Mouse (Mus musculus) thymus, postnatal 4 days (tissue): Measurements from ENCODE around the gene Itgad.
"Not testable (repeated sequence)": the region's sequence is repeated elsewhere in the genome, so short reads cannot be mapped to it uniquely, and the experiment has no call there.

Experiments used
- DNase-seq: peaks from one replicate; pipeline ENCODE4 v3.0.0; 2021

Itgad gene

GRCm38 (mm10) chr7:128154076-128154475, at the start of gene Itgad:
TSS of gene Itgad (plus strand) at chr7:128154376.
- DNase-seq: no peak

- DNase-seq: no peak
These were observed 48.9 kb upstream of the Itgad start for GRCm38 (mm10) chr7:128105246-128105645.

- DNase-seq: no peak
These were observed 46.7 kb upstream of the Itgad start for GRCm38 (mm10) chr7:128107462-128107861.

- no peak for DNase-seq
These were observed 43.9 kb upstream of the Itgad start for GRCm38 (mm10) chr7:128110314-128110713.

- DNase-seq: no peak
These were observed 42.0 kb upstream of the Itgad start for GRCm38 (mm10) chr7:128112131-128112530.

- DNase-seq: no peak
These were observed 39.6 kb upstream of the Itgad start for GRCm38 (mm10) chr7:128114371-128115105.

GRCm38 (mm10) chr7:128115211-128115958, 38.8 kb upstream of the Itgad start:
- DNase-seq: no peak

GRCm38 (mm10) chr7:128116396-128116795, 37.8 kb upstream of the Itgad start:
- DNase-seq: no peak

GRCm38 (mm10) chr7:128119726-128120490, 34.3 kb upstream of the Itgad start:
- DNase-seq: no peak

GRCm38 (mm10) chr7:128128741-128129720, 25.1 kb upstream of the Itgad start, which contains the start of gene Itgax:
TSS of gene Itgax (plus strand) at chr7:128129547.
- no peak for DNase-seq

GRCm38 (mm10) chr7:128132148-128132547, 22.0 kb upstream of the Itgad start:
- no peak for DNase-seq

GRCm38 (mm10) chr7:128133596-128133995, 20.6 kb upstream of the Itgad start:
- no peak for DNase-seq

- no peak for DNase-seq
These were observed 17.2 kb upstream of the Itgad start for GRCm38 (mm10) chr7:128136927-128137326.

- no peak for DNase-seq
These were observed 14.6 kb upstream of the Itgad start for GRCm38 (mm10) chr7:128139611-128140010.

GRCm38 (mm10) chr7:128150970-128151369, 3.2 kb upstream of the Itgad start:
- DNase-seq: no peak

- no peak for DNase-seq
These were observed 748 bp downstream of the Itgad start for GRCm38 (mm10) chr7:128154924-128155323.

GRCm38 (mm10) chr7:128158688-128159354, 4.6 kb downstream of the Itgad start:
- not testable (repeated sequence) for DNase-seq

- no peak for DNase-seq
These were observed 9.8 kb downstream of the Itgad start for GRCm38 (mm10) chr7:128164001-128164400.

- no peak for DNase-seq
These were observed 12.2 kb downstream of the Itgad start for GRCm38 (mm10) chr7:128166391-128166790.

- DNase-seq: no peak
These were observed 15.8 kb downstream of the Itgad start for GRCm38 (mm10) chr7:128169996-128170395.

- DNase-seq: no peak
These were observed 24.2 kb downstream of the Itgad start for GRCm38 (mm10) chr7:128178385-128178784.

- peak; percentile 57 for DNase-seq
These were observed 25.9 kb downstream of the Itgad start for GRCm38 (mm10) chr7:128180126-128180525.
